Mouse (Mus musculus): ENCODE results near the gene Dnajc27. TPM values are rescaled to one million over a fixed set of nuclear protein-coding genes. Genes with fewer than 3 reads are reported as not detected.

The Dnajc27 gene
- polyA plus RNA-seq (2015; fragmentation: Nextera tagmentation; extraction: Ambion mirVana) = 5.4 TPM in 2 replicates

DNA sequence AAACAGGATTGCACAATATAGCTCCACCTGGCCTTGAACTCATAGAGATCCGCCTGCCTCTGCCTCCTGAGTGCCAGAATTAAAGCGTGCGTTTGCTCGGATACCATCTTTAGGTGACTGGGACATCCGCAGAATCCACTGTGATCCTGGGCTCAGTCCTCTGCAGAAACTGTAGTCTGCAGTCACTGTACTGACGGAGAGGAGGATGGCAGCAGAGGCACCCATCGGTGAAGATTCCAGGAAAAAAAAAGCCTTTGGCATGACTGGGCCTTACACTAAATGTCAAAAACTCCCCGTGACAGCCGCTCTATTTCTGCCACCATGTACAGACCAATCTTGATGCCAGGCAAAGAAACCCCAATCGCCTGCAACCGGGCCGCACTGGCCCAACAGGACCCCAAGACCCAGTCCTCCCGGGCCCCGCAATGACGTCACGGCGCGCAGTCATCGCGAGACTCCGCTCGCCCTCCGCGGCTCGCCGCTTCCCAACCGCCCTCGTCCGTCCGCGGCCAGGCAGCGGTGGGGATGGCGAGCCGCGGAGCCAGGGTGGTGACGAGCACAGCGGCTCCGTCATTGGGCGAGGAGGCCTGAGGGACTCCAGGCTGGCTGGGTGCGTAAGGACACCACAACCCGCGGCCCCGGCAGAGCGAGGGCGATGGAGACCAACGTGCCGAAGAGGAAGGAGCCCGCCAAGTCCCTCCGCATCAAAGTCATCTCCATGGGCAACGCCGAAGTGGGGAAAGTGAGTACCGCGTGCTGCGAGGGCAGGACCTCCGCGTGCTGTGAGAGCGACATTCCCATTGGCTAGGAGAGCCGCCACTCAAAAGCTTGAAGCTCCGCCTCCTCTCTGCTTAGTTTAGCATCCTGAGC lies at the start of gene Dnajc27:
Dnajc27 (plus strand) TSS at position 452 of the 870 bp plus-strand sequence.
- Histone ChIP-seq H3K4me2 (peak within 1 kb of the TSS; percentile 80), H3K27ac (peak within 1 kb of the TSS; percentile 91), H3K27me3 (replicated peaks) (no peaks in the 10 kb centered on the region), H3K36me3 (peaks cover 4% of the 10 kb centered on the region), H3K9ac (peak within 1 kb of the TSS; percentile 47; the same call in 1 of the 2 replicates), H3K4me3 (replicated peaks) (peak within 1 kb of the TSS; percentile 62), H3K4me1 (0 out of 2 replicates have a peak, but pooled peaks cover 2% of the 10 kb centered on the region), H3K9me3 (no peaks in the 10 kb centered on the region)
- ATAC-seq (ENCODE audit: insufficient read depth, low FRiP score, low read depth) = peak; percentile 93
- WGBS = 6% methylated on average over 59 of the region's 59 CpGs

DNA sequence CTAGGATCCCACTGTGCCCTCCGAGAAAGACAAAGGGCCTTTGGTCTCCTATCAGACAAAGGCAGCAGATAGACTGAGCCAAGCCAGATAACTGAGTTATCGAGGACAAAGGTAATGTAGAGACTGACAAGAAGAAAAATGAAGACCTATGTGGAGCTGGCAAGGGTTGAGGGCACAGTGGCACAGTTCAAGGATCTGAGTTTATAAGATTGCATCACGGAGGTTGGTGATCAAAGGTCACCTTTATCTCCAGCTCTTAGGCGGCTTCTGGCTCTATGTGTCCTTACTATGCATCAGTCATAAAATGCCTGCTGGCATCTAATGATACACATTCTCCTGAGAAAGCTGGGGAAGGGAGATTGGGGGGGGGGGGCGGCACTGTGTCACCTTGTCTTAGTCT lies 46.2 kb upstream of the Dnajc27 start:
- H3K4me2 ChIP-seq = no peak overlapping the region

DNA sequence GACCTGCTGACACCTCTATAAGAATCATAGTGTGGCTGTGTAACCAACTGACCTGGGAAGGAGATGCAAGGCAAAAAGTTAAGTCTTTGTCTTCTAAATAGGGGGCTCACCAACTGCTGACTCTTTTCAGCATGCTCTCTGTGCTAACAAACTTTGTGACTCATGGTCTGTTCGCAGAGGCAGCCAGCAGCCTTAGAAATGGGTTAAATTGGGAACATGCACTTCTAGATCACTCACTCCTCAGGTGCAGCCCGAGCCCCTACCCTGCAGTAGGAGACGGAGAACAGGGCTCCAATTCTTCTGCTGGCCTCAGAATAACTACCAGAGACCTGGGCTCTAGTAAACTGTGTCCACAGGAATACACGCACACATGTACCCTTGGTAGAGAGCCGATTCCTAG lies 44.9 kb upstream of the Dnajc27 start:
- H3K9ac ChIP-seq = no peak overlapping the region
- 32% methylated on average over 5 of the region's 5 CpGs for WGBS
- no peak for ATAC-seq (ENCODE audit: insufficient read depth, low FRiP score, low read depth)
- no peaks in the 10 kb centered on the region for H3K4me1 ChIP-seq
- no peaks in the 10 kb centered on the region for H3K27me3 ChIP-seq (replicated peaks)
- no peaks in the 10 kb centered on the region for H3K36me3 ChIP-seq
- H3K4me2 ChIP-seq = peak overlapping the region; percentile 99
- H3K9me3 ChIP-seq = no peaks in the 10 kb centered on the region
- peak overlapping the region; percentile 72; the same call in 1 of the 2 replicates for H3K4me3 ChIP-seq (replicated peaks)
- H3K27ac ChIP-seq = no peak overlapping the region

More for the DNA sequence above, 46.2 kb upstream of the Dnajc27 start:
- H3K27ac ChIP-seq = no peak overlapping the region
- no peak overlapping the region for H3K9ac ChIP-seq
- WGBS = 73% methylated on average over 5 of the region's 5 CpGs
- no peaks in the 10 kb centered on the region for H3K27me3 ChIP-seq (replicated peaks)
- no peaks in the 10 kb centered on the region for H3K4me1 ChIP-seq
- H3K9me3 ChIP-seq = no peaks in the 10 kb centered on the region
- ATAC-seq (ENCODE audit: insufficient read depth, low FRiP score, low read depth) = no peak
- H3K4me3 ChIP-seq (replicated peaks) = no peak overlapping the region
- H3K36me3 ChIP-seq = no peaks in the 10 kb centered on the region

DNA sequence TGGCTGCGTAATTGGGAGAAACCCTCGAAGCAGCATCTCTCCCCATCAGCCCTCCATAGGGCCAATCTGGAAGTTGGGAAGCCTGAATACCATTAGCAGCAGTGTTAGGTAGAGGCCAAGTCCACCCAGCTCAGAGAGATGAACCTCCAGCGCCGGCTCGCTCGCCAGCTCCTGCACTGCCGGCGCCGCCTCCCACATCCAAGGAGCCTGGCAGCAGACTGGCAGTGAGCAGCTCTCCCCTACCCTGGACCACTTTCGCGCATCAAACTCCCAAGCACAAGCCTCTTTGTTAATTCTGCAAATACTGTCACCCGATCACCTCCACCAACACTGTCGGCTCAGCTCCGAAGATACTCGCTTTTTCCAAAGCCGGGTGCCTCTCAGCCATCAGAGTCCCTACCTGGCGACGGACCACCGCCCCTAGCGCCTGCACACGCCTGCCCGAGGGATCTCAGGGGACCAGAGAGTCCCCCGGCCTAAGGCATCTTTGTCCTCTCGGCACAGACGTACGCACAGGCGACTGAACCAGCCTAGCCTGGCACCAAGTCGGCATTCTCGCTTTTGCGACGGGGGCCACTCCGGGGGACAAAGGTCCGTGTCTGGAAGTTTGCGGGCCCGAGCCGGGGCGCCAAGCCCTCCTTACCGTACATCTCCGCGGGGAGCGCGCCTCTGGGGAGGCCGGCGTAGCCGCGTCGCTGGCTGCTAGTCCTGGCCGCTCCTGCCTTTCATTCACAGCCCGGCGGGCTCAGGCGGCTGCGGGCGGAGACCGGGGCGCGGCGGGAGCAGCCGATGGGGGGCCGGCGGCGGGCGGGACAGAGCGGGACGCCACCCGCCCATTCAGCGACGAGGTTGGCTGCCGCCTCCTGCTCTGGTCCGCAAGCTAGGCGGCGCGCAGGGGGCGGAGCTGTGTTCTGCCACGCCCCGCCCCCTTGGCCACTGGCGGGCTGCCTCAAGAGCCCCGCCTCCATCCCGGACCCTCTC lies 44.0 kb upstream of the Dnajc27 start, which contains the start of gene Efr3b:
Efr3b (minus strand) TSS at position 855 of the 981 bp plus-strand sequence.
- Histone ChIP-seq H3K4me3 (replicated peaks) (peak within 1 kb of the TSS; percentile 72), H3K36me3 (no peaks in the 10 kb centered on the region), H3K4me2 (peak within 1 kb of the TSS; percentile 99), H3K4me1 (no peaks in the 10 kb centered on the region), H3K9me3 (no peaks in the 10 kb centered on the region), H3K27ac (no peak within 1 kb of the TSS), H3K27me3 (replicated peaks) (no peaks in the 10 kb centered on the region), H3K9ac (peak within 1 kb of the TSS; percentile 60; the same call in 1 of the 2 replicates)
- peak; percentile 94 for ATAC-seq (ENCODE audit: insufficient read depth, low FRiP score, low read depth)
- WGBS = under 1% methylated on average over 70 of the region's 78 CpGs

DNA sequence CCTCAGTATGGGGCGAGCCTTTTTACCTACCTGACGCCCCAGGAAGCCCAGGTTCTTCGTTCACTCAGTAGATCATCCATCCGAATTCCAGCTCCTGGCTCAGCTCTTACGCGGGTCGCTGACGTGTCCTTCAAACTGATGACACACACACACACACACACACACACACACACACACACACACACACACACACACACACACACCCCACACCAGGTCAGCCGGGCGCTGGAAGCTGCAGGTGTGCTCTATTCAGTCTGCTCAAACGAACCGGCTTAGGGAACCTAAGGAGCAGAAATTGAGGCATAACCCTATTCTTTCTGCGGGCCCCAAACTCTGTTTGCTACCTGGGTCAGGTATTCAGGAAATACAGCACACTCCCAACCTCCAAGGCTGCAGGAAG lies 43.3 kb upstream of the Dnajc27 start:
- under 1% methylated on average over 13 of the region's 13 CpGs for WGBS
- no peak overlapping the region for H3K27ac ChIP-seq
- H3K9ac ChIP-seq = no peak overlapping the region
- H3K27me3 ChIP-seq (replicated peaks) = no peaks in the 10 kb centered on the region
- peak overlapping the region; percentile 99 for H3K4me2 ChIP-seq
- no peaks in the 10 kb centered on the region for H3K4me1 ChIP-seq
- peak overlapping the region; percentile 72 for H3K4me3 ChIP-seq (replicated peaks)
- H3K36me3 ChIP-seq = no peaks in the 10 kb centered on the region
- ATAC-seq (ENCODE audit: insufficient read depth, low FRiP score, low read depth) = 0 out of 2 replicates have a peak, but pooled peaks have one; percentile 11
- H3K9me3 ChIP-seq = no peaks in the 10 kb centered on the region

GRCm38 (mm10) chr12:4042411-4042810 lies 40.0 kb upstream of the Dnajc27 start:
- Histone ChIP-seq H3K9me3 (no peaks in the 10 kb centered on the region), H3K9ac (no peak overlapping the region), H3K27ac (no peak overlapping the region), H3K4me2 (no peak overlapping the region), H3K36me3 (no peaks in the 10 kb centered on the region), H3K4me3 (replicated peaks) (no peak overlapping the region), H3K4me1 (no peaks in the 10 kb centered on the region), H3K27me3 (replicated peaks) (no peaks in the 10 kb centered on the region)
- 64% methylated on average over 5 of the region's 5 CpGs for WGBS
- ATAC-seq (ENCODE audit: insufficient read depth, low FRiP score, low read depth) = no peak

GRCm38 (mm10) chr12:4045992-4046391 lies 36.4 kb upstream of the Dnajc27 start:
- H3K36me3 ChIP-seq = no peaks in the 10 kb centered on the region
- no peaks in the 10 kb centered on the region for H3K9me3 ChIP-seq
- H3K27ac ChIP-seq = no peak overlapping the region
- H3K27me3 ChIP-seq (replicated peaks) = no peaks in the 10 kb centered on the region
- no peak overlapping the region for H3K9ac ChIP-seq
- 43% methylated on average over 1 of the region's 1 CpGs for WGBS
- no peak for ATAC-seq (ENCODE audit: insufficient read depth, low FRiP score, low read depth)
- H3K4me2 ChIP-seq = no peak overlapping the region
- no peaks in the 10 kb centered on the region for H3K4me1 ChIP-seq
- no peak overlapping the region for H3K4me3 ChIP-seq (replicated peaks)

DNA sequence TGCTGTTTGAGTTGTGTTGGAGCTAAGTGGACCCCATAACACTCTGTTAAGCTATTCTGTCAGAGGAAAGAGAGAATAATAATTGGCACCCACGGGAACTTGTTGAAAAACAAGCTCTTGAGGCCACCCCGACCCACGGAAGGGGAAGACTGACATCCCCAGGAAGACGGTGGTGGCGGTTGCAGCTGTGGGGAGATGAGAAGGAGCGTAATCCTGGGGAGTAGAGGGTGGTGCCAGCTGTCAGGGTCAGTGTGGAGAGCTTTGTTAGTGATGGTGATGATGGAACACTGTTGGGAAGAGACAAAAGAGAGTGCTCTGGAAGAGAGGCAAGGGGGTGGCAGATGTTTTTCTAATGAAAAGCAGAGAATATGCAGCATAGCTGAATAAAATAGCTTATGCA lies 34.4 kb upstream of the Dnajc27 start:
- no peak overlapping the region for H3K4me3 ChIP-seq (replicated peaks)
- no peaks in the 10 kb centered on the region for H3K9me3 ChIP-seq
- H3K27me3 ChIP-seq (replicated peaks) = no peaks in the 10 kb centered on the region
- no peak overlapping the region for H3K4me2 ChIP-seq
- no peak for ATAC-seq (ENCODE audit: insufficient read depth, low FRiP score, low read depth)
- 48% methylated on average over 6 of the region's 6 CpGs for WGBS
- H3K9ac ChIP-seq = no peak overlapping the region
- H3K36me3 ChIP-seq = no peaks in the 10 kb centered on the region
- H3K4me1 ChIP-seq = no peaks in the 10 kb centered on the region
- no peak overlapping the region for H3K27ac ChIP-seq

- H3K9ac ChIP-seq = no peak overlapping the region
- ATAC-seq (ENCODE audit: insufficient read depth, low FRiP score, low read depth) = no peak
- H3K36me3 ChIP-seq = no peaks in the 10 kb centered on the region
- H3K4me1 ChIP-seq = no peaks in the 10 kb centered on the region
- no peak overlapping the region for H3K4me3 ChIP-seq (replicated peaks)
- H3K27ac ChIP-seq = no peak overlapping the region
- H3K9me3 ChIP-seq = no peaks in the 10 kb centered on the region
- no peak overlapping the region for H3K4me2 ChIP-seq
- no peaks in the 10 kb centered on the region for H3K27me3 ChIP-seq (replicated peaks)
- 53% methylated on average over 9 of the region's 9 CpGs for WGBS
These were observed 31.4 kb upstream of the Dnajc27 start for GRCm38 (mm10) chr12:4050861-4051425.

- Histone ChIP-seq H3K4me3 (replicated peaks) (no peak overlapping the region), H3K4me2 (no peak overlapping the region), H3K36me3 (no peaks in the 10 kb centered on the region), H3K9me3 (no peaks in the 10 kb centered on the region), H3K27me3 (replicated peaks) (no peaks in the 10 kb centered on the region), H3K4me1 (no peaks in the 10 kb centered on the region), H3K27ac (no peak overlapping the region), H3K9ac (no peak overlapping the region)
- WGBS = 61% methylated on average over 3 of the region's 3 CpGs
- ATAC-seq (ENCODE audit: insufficient read depth, low FRiP score, low read depth) = no peak
These were observed 28.7 kb upstream of the Dnajc27 start for GRCm38 (mm10) chr12:4053643-4054042.

- H3K9me3 ChIP-seq = no peaks in the 10 kb centered on the region
- no peak overlapping the region for H3K4me2 ChIP-seq
- H3K27me3 ChIP-seq (replicated peaks) = no peaks in the 10 kb centered on the region
- ATAC-seq (ENCODE audit: insufficient read depth, low FRiP score, low read depth) = no peak
- H3K36me3 ChIP-seq = no peaks in the 10 kb centered on the region
- 29% methylated on average over 4 of the region's 4 CpGs for WGBS
- no peak overlapping the region for H3K27ac ChIP-seq
- H3K4me3 ChIP-seq (replicated peaks) = no peak overlapping the region
- no peak overlapping the region for H3K9ac ChIP-seq
- no peaks in the 10 kb centered on the region for H3K4me1 ChIP-seq
These were observed 27.5 kb upstream of the Dnajc27 start for GRCm38 (mm10) chr12:4054845-4055244.

Data from stomach, embryonic 15.5 days (tissue).